Comparison of ENCODE assay signal across 8 mouse cellular contexts in genomic region chr9:21184733-21185132, GRCm38 (mm10). TPM values are rescaled to one million over a fixed set of nuclear protein-coding genes. Genes with fewer than 3 reads are reported as not detected.
DNase-seq lines count a peak whose midpoint lies in the region; ATAC-seq lines count a peak whose summit lies in the region.

No protein-coding gene starts in this region.

- no peaks in the 10 kb centered on the region for H3K36me3 ChIP-seq in heart, embryonic 12.5 days

- H3K27ac ChIP-seq in heart, embryonic 12.5 days (ENCODE audit: poor library complexity, severe bottlenecking) = 0 out of 2 replicates have a peak overlapping the region, but pooled peaks have one; percentile 1

- peak; percentile 76 for DNase-seq in adrenal gland, postnatal 14 days
- DNase-seq in cerebellum, adult 9-11 months = peak; percentile 57
- peak; percentile 82 to 87 for DNase-seq in kidney, postnatal 25 days
- DNase-seq in ovary, postnatal 10 days (ENCODE audit: low spot score) = no peak
- no peak for DNase-seq in thymus, postnatal 0 days (ENCODE audit: low spot score)
- no peak for DNase-seq in layer of hippocampus, adult 11-12 months (ENCODE audit: low spot score)
- no peak for DNase-seq in right cerebral cortex, postnatal 14 days

- ATAC-seq in heart, embryonic 12.5 days (ENCODE audit: insufficient number of reproducible peaks, low FRiP score) = no peak

- H3K27me3 ChIP-seq in heart, embryonic 12.5 days (replicated peaks) = 0 out of 2 replicates have a peak, but pooled peaks cover 12% of the 10 kb centered on the region

- H3K4me3 ChIP-seq in heart, embryonic 12.5 days = peak overlapping the region; percentile 57

- no peaks in the 10 kb centered on the region for H3K9me3 ChIP-seq in heart, embryonic 12.5 days (replicated peaks)

- H3K9ac ChIP-seq in heart, embryonic 12.5 days = peak overlapping the region; percentile 71; the same call in 1 of the 2 replicates

- H3K4me2 ChIP-seq in heart, embryonic 12.5 days = peak overlapping the region; percentile 85

- 43% methylated on average over 2 of the region's 2 CpGs for WGBS in heart, embryonic 12.5 days

- peaks cover 54% of the 10 kb centered on the region for H3K4me1 ChIP-seq in heart, embryonic 12.5 days (replicated peaks)

RNA-seq across cellular contexts. Expression of gene Pde4a, which starts 19.2 kb away (rescaled TPM):
- total RNA-seq in adrenal gland, postnatal 14 days (2021) = 22.4 and 22.9 TPM in 2 replicates
- 10.1 and 10.2 TPM in 2 replicates for polyA plus RNA-seq in heart, embryonic 12.5 days (2016; fragmentation: Nextera tagmentation; extraction: Ambion mirVana)
- 0.95 and 1.0 TPM in 2 replicates for polyA plus RNA-seq in thymus, postnatal 0 days (2015; fragmentation: Nextera tagmentation; extraction: Ambion mirVana)

RNA-seq across cellular contexts. Expression of gene Cdc37, which starts 35.0 kb away (rescaled TPM):
- 171 and 185 TPM in 2 replicates for total RNA-seq in adrenal gland, postnatal 14 days (2021)
- 232 and 241 TPM in 2 replicates for polyA plus RNA-seq in heart, embryonic 12.5 days (2016; fragmentation: Nextera tagmentation; extraction: Ambion mirVana)
- polyA plus RNA-seq in thymus, postnatal 0 days (2015; fragmentation: Nextera tagmentation; extraction: Ambion mirVana) = 281 and 307 TPM in 2 replicates

RNA-seq across cellular contexts. Expression of gene Tyk2, which starts 53.7 kb away (rescaled TPM):
- 12.6 and 17.3 TPM in 2 replicates for total RNA-seq in adrenal gland, postnatal 14 days (2021)
- 15.3 and 17.5 TPM in 2 replicates for polyA plus RNA-seq in heart, embryonic 12.5 days (2016; fragmentation: Nextera tagmentation; extraction: Ambion mirVana)
- polyA plus RNA-seq in thymus, postnatal 0 days (2015; fragmentation: Nextera tagmentation; extraction: Ambion mirVana) = 13.8 and 14.0 TPM in 2 replicates

RNA-seq across cellular contexts. Expression of gene Keap1, which starts 54.4 kb away (rescaled TPM):
- total RNA-seq in adrenal gland, postnatal 14 days (2021) = 42.0 and 42.4 TPM in 2 replicates
- 46.7 and 49.6 TPM in 2 replicates for polyA plus RNA-seq in heart, embryonic 12.5 days (2016; fragmentation: Nextera tagmentation; extraction: Ambion mirVana)
- polyA plus RNA-seq in thymus, postnatal 0 days (2015; fragmentation: Nextera tagmentation; extraction: Ambion mirVana) = 61.2 and 64.2 TPM in 2 replicates

Comparison
In these comparisons a context has a peak if more than half of its experiments do, and no peak if none do; other contexts are left out.
1. DNase-seq: peak in adrenal gland, postnatal 14 days (single experiment), cerebellum, adult 9-11 months (single experiment) and kidney, postnatal 25 days (2 of 2); none in ovary, postnatal 10 days (single experiment), thymus, postnatal 0 days (single experiment), layer of hippocampus, adult 11-12 months (single experiment) and right cerebral cortex, postnatal 14 days (single experiment).